Mouse (Mus musculus): ENCODE measurements around the gene Lrr1.
A peak's percentile ranks its signal among the peaks of the same experiment; 100 is the strongest.

Lrr1 gene

DNA sequence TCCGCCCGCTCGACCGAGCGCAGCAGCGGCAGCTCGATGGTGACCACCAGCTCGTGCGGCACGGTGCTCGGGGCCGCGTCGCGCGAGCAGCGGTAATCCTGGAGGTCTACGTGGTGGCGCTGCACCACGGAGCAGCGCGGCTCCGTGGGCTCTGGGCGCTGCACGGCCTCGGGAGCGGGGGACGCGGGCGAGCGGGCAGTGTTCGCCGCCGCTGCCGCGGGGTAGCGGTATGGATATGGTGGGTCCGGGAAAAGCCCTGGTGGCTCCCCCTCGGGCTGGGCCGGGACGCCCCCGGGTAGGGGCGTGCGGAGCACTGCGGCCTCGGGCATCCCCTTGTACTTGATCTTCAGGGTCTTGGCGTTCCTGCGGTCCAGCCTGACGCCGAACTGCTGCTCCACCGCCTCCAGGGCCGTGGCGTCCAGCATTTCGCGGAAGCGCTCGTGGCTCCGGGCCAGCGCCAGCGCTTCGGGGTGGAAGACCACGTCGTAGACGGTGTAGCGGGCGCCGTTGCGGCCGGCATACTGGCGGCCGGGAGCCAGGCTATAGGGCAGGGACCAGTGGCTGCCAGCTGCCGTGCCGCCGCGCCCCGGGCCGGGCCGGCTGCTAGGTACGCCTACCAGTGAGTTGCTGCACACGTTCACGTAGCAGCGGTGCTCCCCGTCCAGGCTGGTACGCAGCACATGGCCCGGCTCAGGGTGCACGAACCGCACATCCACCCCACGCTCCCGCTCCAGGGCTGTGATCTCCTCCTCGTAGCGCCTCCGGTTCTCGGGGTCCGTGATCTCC, 29.0 kb downstream of the Lrr1 start:
- peak; percentile 18 for DNase-seq (ENCODE audit: low read depth, low spot score)

DNA sequence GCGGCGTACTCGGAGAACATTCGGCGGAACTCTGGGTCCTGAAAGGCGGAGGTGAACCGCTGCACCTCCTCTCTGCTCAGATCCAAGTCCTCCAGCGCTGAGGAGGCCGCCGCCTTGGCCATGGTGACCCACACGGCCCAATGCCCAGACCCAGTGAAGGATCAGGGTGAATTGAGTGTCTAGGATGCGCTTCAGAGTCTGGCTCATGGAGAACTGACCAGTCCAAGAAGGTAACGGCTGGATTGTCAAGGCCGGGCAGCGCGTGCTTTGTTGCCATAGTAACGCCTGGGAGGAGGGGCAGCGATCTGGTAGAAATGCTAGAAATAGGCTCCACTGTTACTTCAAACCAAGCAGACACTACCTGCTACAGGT, 29.5 kb downstream of the Lrr1 start, which contains the start of gene Dnaaf2:
TSS of gene Dnaaf2 (minus strand) at position 266 of the 372 bp plus-strand sequence.
- no peak for DNase-seq (ENCODE audit: low read depth, low spot score)

DNA sequence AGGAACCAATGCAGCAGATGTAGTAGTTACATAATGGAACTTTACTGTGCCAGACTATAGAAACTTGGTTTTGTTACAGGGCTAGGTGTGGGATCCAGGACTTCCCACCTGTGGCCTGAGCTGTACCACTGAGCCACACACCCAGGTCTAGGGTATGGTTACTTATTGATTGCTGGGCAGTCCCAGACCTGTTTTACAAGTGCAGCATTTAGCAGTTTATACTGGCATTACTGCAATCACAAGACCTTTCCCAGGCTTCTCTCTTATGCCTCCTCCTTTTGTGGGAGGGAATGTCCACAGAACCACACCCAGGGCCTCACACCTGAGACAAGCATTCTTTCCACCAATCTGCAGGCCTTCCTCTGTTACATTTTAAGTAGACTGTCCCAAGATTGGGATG, 30.4 kb downstream of the Lrr1 start:
- no peak for DNase-seq (ENCODE audit: low read depth, low spot score)

- DNase-seq (ENCODE audit: low read depth, low spot score): no peak
These were observed 35.6 kb downstream of the Lrr1 start, which contains the start of gene Gm49384 for GRCm38 (mm10) chr12:69204052-69204833. Gene Gm49384 (minus strand): TSS chr12:69204267.

DNA sequence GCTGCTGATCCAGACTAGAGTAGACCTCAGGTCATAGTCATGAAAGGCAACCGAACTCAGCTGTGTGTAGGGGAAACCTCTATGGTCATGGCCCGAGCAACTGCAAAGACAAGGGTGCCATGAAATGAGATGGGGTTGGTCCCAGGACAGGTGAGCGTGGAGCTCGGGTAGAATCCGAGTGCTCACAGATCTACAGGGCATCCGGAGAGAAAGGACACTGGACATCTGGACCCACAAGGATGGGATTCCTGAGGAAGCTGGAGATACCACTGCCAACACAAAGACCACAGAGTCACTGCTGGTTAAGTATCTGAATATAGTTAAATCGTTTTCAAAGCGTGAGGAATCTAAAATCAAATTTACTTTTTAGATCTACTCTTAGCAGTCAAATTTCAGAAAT, 38.8 kb downstream of the Lrr1 start:
- DNase-seq (ENCODE audit: low read depth, low spot score): no peak

GRCm38 (mm10) chr12:69207926-69208325, 39.3 kb downstream of the Lrr1 start:
- no peak for DNase-seq (ENCODE audit: low read depth, low spot score)

- DNase-seq (ENCODE audit: low read depth, low spot score): no peak
These were observed 39.9 kb downstream of the Lrr1 start for GRCm38 (mm10) chr12:69208520-69208919.

DNA sequence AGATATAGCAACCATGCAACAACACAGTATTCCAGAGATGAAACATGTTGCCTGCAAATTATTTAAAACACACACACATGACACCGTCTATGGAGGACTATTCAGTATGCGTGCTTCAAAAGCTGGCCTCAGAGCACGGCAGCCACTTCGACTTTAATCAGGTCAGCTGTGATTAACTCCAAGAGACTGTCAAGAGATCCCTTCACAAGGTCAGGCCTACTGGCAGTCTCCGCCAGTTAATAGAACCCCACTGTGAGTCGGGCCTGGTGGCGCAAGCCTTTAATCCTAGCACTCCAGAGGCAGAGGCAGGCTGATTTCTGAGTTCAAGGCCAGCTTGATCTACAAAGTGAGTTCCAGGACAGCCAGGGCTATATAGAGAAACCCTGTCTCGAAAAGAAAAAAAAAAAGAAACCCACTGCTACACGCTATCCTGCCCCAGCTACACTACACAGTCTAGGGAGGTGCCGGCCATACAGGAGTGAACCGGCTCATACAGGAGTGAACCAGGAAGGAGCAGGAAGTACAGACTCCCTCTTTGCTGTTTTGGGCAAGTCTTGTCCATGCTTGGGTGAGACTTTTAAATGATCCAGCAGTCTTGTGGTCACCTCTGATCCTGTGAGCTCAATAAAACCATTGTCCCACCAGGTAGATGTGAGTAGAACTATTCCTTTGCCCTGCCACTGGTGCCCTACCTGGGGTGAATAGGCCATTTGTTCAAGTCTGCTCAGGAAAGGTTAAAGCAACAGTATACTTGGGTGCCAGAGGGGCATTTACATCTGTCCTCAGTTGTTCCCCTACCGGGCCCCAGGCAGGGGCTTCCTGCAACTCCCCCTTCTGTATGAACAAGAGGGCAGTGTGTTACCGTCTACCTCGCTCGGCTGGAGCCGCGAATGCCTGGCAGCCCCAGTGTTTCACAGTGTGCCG, 41.7 kb downstream of the Lrr1 start:
- DNase-seq (ENCODE audit: low read depth, low spot score): no peak

DNA sequence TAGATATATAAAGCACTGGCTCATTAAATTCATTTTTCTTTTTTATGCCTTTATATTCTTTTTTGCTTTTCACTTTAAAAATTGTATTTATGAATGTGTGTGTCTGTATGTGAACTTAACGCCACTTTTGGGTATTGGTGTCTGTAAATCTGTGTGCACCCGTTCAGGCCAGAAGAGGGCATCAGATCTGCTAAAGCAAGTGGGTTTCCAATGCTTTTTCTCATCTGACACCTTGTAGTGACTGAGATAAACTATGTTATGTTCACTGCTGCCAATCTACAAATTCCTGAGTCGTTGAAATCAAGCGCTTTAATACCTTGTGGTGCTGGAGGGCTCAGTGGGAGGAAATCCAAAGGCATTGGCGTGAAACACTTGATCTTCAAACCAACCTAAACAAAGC, 42.4 kb downstream of the Lrr1 start:
- no peak for DNase-seq (ENCODE audit: low read depth, low spot score)

DNA sequence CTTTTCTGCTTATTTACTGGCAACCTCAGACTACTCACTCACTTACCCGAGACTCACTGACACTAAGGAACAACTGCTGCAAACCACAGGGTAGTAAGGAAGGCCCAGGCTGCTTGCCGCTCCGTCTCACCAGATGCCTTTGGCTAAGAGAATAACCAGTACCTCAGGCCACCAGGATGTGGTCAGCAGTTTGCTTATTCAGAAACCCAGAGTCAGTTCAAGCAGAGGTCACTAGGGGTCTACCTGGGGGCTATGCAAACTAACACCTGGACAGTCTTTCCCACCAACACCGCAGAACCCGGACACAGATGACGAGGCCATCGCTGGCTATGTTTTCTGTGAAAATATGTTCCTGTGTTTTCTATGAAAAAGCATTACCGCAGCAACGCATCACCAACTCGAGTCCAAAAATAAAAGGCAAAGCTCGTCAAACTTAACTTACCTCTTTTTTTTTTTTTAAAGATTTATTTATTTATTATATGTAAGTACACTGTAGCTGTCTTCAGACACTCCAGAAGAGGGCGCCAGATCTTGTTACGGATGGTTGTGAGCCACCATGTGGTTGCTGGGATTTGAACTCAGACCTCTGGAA, 44.7 kb downstream of the Lrr1 start:
- no peak for DNase-seq (ENCODE audit: low read depth, low spot score)

GRCm38 (mm10) chr12:69214393-69214792, 45.8 kb downstream of the Lrr1 start:
- DNase-seq (ENCODE audit: low read depth, low spot score): no peak

DNA sequence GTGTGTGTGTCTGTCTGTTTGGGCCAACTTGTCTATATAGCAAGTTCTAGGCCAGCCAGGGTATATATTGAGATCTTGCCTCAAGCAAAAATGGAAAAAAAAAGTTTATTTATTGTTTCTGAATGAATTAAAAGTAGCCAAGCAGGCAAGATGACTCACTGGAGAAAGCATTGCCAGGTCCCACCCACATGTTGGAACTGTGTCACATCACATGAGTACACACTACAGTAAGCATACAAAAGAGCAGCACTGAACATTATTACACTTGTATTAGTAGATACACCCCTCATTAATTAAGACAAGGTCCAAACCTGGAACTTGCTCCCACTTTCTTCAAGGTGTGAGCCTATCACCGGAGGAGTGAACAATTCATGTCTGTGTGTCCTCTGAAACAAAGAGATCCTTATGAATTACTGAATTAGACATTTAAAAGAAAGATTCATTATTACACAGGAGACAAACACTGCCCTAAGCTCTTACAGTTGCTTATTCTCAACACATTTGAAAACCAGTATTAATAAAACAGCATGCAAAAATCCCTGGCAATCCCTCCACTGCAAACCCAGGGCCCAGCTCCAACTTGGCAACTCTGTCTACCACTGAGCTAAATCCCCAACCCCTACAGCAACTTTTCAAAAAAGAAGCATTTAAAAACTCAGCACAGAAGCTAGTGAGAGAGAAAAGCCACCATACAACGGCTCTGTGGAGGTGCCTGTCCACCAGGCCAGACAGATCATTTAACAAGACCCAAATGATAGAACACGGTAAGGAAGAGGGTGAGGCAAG, 46.6 kb downstream of the Lrr1 start:
- peak; percentile 60 for DNase-seq (ENCODE audit: low read depth, low spot score)

DNA sequence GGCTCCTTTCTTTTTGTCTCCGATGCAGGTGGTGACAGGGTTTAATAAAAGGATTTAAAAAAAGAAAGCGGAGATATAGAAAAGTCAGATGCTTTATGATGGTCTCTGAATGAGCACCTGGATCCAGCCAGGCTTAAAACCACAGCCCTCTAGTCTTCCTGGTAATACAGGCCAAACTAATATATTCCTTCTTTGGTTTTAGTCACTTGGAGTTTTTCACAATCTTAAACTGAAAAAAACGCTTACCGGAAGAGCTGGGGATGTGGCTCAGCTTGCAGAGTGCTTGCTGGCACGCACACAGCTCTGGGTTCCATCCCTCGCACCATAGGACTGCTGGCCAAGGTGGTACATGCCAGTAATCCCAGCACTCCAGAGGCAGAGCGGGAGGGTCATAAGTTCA, 48.0 kb downstream of the Lrr1 start:
- DNase-seq (ENCODE audit: low read depth, low spot score): no peak

DNA sequence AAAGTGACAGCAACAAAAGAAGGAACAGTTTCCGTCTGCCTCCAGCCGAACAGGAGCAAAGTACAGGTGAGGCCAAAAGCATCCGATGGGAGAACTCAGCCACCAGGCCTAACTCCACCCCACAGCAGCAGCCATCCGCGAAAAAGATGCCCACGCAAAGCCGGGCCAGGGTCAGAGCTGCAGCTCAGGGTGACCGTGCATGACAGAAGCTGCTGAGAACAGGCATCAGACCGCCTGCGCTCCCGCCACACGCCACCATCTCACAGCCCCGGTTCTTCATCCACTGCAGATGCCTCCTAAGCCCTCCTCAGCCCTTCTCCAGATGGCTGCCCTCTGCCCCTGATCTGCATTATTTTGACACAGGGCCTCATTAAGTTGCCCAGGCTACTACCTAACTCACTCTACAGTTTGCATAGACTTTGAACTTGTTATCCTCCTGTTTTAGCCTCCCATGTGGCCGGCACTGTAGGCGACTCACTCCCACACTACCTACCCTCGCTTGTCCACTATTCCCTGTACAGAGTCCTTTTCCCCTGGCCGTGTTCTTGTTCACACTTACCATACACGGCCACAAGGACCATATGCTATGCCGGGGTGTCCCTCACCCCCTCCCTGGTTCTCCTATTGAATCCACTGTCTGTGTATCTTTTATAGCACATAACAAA, 52.1 kb downstream of the Lrr1 start:
- no peak for DNase-seq (ENCODE audit: low read depth, low spot score)

- peak; percentile 64 for DNase-seq (ENCODE audit: low read depth, low spot score)
These were observed 59.3 kb downstream of the Lrr1 start, which contains the start of gene Pole2 for GRCm38 (mm10) chr12:69227776-69228466. Gene Pole2 (minus strand): TSS chr12:69228195.
